Mouse (Mus musculus): ENCODE measurements at regions not wholly inside any gene's neighbourhood (a gene's known extent, or its start where the extent isn't known, plus 50 kb on each side); places are given as distances from the start of the nearest gene placed in this dataset.

GRCm38 (mm10) chr14:72293677-72294387, 197.8 kb downstream of the Gm9195 start:
- H3K4me3 ChIP-seq (ENCODE audit: low read length): no peak overlapping the region
- H3K4me2 ChIP-seq (replicated peaks; ENCODE audit: low read depth, low read length): no peak overlapping the region
- no peaks in the 10 kb centered on the region for H3K27me3 ChIP-seq (ENCODE audit: insufficient read depth, low read length)
- peaks cover 23% of the 10 kb centered on the region; the same call in 1 of the 2 replicates for H3K4me1 ChIP-seq (ENCODE audit: insufficient read depth, low read length)
- ATAC-seq (ENCODE audit: low FRiP score, low TSS enrichment): peak; percentile 75
- no peaks in the 10 kb centered on the region for H3K36me3 ChIP-seq (ENCODE audit: insufficient read depth, low read length)
- 66% methylated on average over 9 of the region's 9 CpGs for WGBS
- H3K9me3 ChIP-seq (ENCODE audit: low read length): no peaks in the 10 kb centered on the region
- no peak overlapping the region for H3K9ac ChIP-seq (replicated peaks; ENCODE audit: low read length)
- no peak overlapping the region for H3K27ac ChIP-seq (ENCODE audit: low read length)

- no peak for ATAC-seq (ENCODE audit: low FRiP score, low TSS enrichment)
- H3K36me3 ChIP-seq (ENCODE audit: insufficient read depth, low read length): no peaks in the 10 kb centered on the region
- no peaks in the 10 kb centered on the region for H3K27me3 ChIP-seq (ENCODE audit: insufficient read depth, low read length)
- peaks cover 23% of the 10 kb centered on the region; the same call in 1 of the 2 replicates for H3K4me1 ChIP-seq (ENCODE audit: insufficient read depth, low read length)
- 53% methylated on average over 7 of the region's 7 CpGs for WGBS
- H3K4me2 ChIP-seq (replicated peaks; ENCODE audit: low read depth, low read length): no peak overlapping the region
- no peaks in the 10 kb centered on the region for H3K9me3 ChIP-seq (ENCODE audit: low read length)
- H3K27ac ChIP-seq (ENCODE audit: low read length): no peak overlapping the region
- H3K9ac ChIP-seq (replicated peaks; ENCODE audit: low read length): no peak overlapping the region
- no peak overlapping the region for H3K4me3 ChIP-seq (ENCODE audit: low read length)
Observed at GRCm38 (mm10) chr14:72292656-72293299, 198.9 kb downstream of the Gm9195 start.

GRCm38 (mm10) chr14:72277309-72277708, 214.3 kb downstream of the Gm9195 start:
- H3K4me1 ChIP-seq (ENCODE audit: insufficient read depth, low read length): no peaks in the 10 kb centered on the region
- no peaks in the 10 kb centered on the region for H3K36me3 ChIP-seq (ENCODE audit: insufficient read depth, low read length)
- ATAC-seq (ENCODE audit: low FRiP score, low TSS enrichment): no peak
- H3K4me3 ChIP-seq (ENCODE audit: low read length): no peak overlapping the region
- no peak overlapping the region for H3K4me2 ChIP-seq (replicated peaks; ENCODE audit: low read depth, low read length)
- no peaks in the 10 kb centered on the region for H3K27me3 ChIP-seq (ENCODE audit: insufficient read depth, low read length)
- H3K9ac ChIP-seq (replicated peaks; ENCODE audit: low read length): no peak overlapping the region
- WGBS: 79% methylated on average over 4 of the region's 4 CpGs
- no peak overlapping the region for H3K27ac ChIP-seq (ENCODE audit: low read length)
- H3K9me3 ChIP-seq (ENCODE audit: low read length): no peaks in the 10 kb centered on the region

- Histone ChIP-seq H3K27me3 (ENCODE audit: insufficient read depth, low read length) (no peaks in the 10 kb centered on the region), H3K4me2 (replicated peaks; ENCODE audit: low read depth, low read length) (no peak overlapping the region), H3K4me1 (ENCODE audit: insufficient read depth, low read length) (no peaks in the 10 kb centered on the region), H3K9me3 (ENCODE audit: low read length) (no peaks in the 10 kb centered on the region), H3K36me3 (ENCODE audit: insufficient read depth, low read length) (no peaks in the 10 kb centered on the region), H3K9ac (replicated peaks; ENCODE audit: low read length) (no peak overlapping the region), H3K4me3 (ENCODE audit: low read length) (no peak overlapping the region), H3K27ac (ENCODE audit: low read length) (no peak overlapping the region)
- 34% methylated on average over 2 of the region's 2 CpGs for WGBS
- no peak for ATAC-seq (ENCODE audit: low FRiP score, low TSS enrichment)
Observed at GRCm38 (mm10) chr14:72259255-72259654, 232.4 kb downstream of the Gm9195 start.

- no peak overlapping the region for H3K9ac ChIP-seq (replicated peaks; ENCODE audit: low read length)
Observed at GRCm38 (mm10) chr14:72241872-72242271, 249.8 kb downstream of the Gm9195 start.

GRCm38 (mm10) chr14:72240272-72240671, 251.4 kb downstream of the Gm9195 start:
- 15% methylated on average over 4 of the region's 4 CpGs for WGBS
- Histone ChIP-seq H3K9me3 (ENCODE audit: low read length) (no peaks in the 10 kb centered on the region), H3K9ac (replicated peaks; ENCODE audit: low read length) (no peak overlapping the region), H3K4me2 (replicated peaks; ENCODE audit: low read depth, low read length) (no peak overlapping the region), H3K4me3 (ENCODE audit: low read length) (no peak overlapping the region), H3K4me1 (ENCODE audit: insufficient read depth, low read length) (no peaks in the 10 kb centered on the region), H3K27me3 (ENCODE audit: insufficient read depth, low read length) (no peaks in the 10 kb centered on the region), H3K36me3 (ENCODE audit: insufficient read depth, low read length) (no peaks in the 10 kb centered on the region), H3K27ac (ENCODE audit: low read length) (no peak overlapping the region)
- ATAC-seq (ENCODE audit: low FRiP score, low TSS enrichment): peak; percentile 12; the same call in 1 of the 2 replicates

More at GRCm38 (mm10) chr14:72241872-72242271, 249.8 kb downstream of the Gm9195 start:
- Histone ChIP-seq H3K4me3 (ENCODE audit: low read length) (no peak overlapping the region), H3K27me3 (ENCODE audit: insufficient read depth, low read length) (no peaks in the 10 kb centered on the region), H3K36me3 (ENCODE audit: insufficient read depth, low read length) (no peaks in the 10 kb centered on the region), H3K27ac (ENCODE audit: low read length) (no peak overlapping the region), H3K4me1 (ENCODE audit: insufficient read depth, low read length) (no peaks in the 10 kb centered on the region), H3K4me2 (replicated peaks; ENCODE audit: low read depth, low read length) (no peak overlapping the region), H3K9me3 (ENCODE audit: low read length) (no peaks in the 10 kb centered on the region)
- no peak for ATAC-seq (ENCODE audit: low FRiP score, low TSS enrichment)
- 60% methylated on average over 4 of the region's 4 CpGs for WGBS

- 93% methylated on average over 4 of the region's 4 CpGs for WGBS
- Histone ChIP-seq H3K36me3 (ENCODE audit: insufficient read depth, low read length) (no peaks in the 10 kb centered on the region), H3K4me2 (replicated peaks; ENCODE audit: low read depth, low read length) (no peak overlapping the region), H3K9me3 (ENCODE audit: low read length) (no peaks in the 10 kb centered on the region), H3K9ac (replicated peaks; ENCODE audit: low read length) (no peak overlapping the region), H3K4me3 (ENCODE audit: low read length) (no peak overlapping the region), H3K27ac (ENCODE audit: low read length) (no peak overlapping the region), H3K4me1 (ENCODE audit: insufficient read depth, low read length) (no peaks in the 10 kb centered on the region), H3K27me3 (ENCODE audit: insufficient read depth, low read length) (no peaks in the 10 kb centered on the region)
- no peak for ATAC-seq (ENCODE audit: low FRiP score, low TSS enrichment)
Observed at GRCm38 (mm10) chr14:72238344-72238743, 253.3 kb downstream of the Gm9195 start.

GRCm38 (mm10) chr14:72234234-72235075, 257.2 kb downstream of the Gm9195 start:
- Histone ChIP-seq H3K27ac (ENCODE audit: low read length) (no peak overlapping the region), H3K4me3 (ENCODE audit: low read length) (no peak overlapping the region), H3K4me2 (replicated peaks; ENCODE audit: low read depth, low read length) (no peak overlapping the region), H3K36me3 (ENCODE audit: insufficient read depth, low read length) (no peaks in the 10 kb centered on the region), H3K4me1 (ENCODE audit: insufficient read depth, low read length) (no peaks in the 10 kb centered on the region), H3K9me3 (ENCODE audit: low read length) (no peaks in the 10 kb centered on the region), H3K9ac (replicated peaks; ENCODE audit: low read length) (no peak overlapping the region), H3K27me3 (ENCODE audit: insufficient read depth, low read length) (no peaks in the 10 kb centered on the region)
- 85% methylated on average over 6 of the region's 6 CpGs for WGBS
- ATAC-seq (ENCODE audit: low FRiP score, low TSS enrichment): no peak

- no peak for ATAC-seq (ENCODE audit: low FRiP score, low TSS enrichment)
- H3K27me3 ChIP-seq (ENCODE audit: insufficient read depth, low read length): no peaks in the 10 kb centered on the region
- H3K4me1 ChIP-seq (ENCODE audit: insufficient read depth, low read length): no peaks in the 10 kb centered on the region
- H3K9ac ChIP-seq (replicated peaks; ENCODE audit: low read length): no peak overlapping the region
- H3K9me3 ChIP-seq (ENCODE audit: low read length): no peaks in the 10 kb centered on the region
- H3K4me3 ChIP-seq (ENCODE audit: low read length): no peak overlapping the region
- H3K27ac ChIP-seq (ENCODE audit: low read length): no peak overlapping the region
- no peak overlapping the region for H3K4me2 ChIP-seq (replicated peaks; ENCODE audit: low read depth, low read length)
- H3K36me3 ChIP-seq (ENCODE audit: insufficient read depth, low read length): no peaks in the 10 kb centered on the region
- 75% methylated on average over 5 of the region's 5 CpGs for WGBS
Observed at GRCm38 (mm10) chr14:72227853-72228252, 263.8 kb downstream of the Gm9195 start.
